Comparison of ENCODE assay signal across 8 mouse cellular contexts in the genomic region with DNA sequence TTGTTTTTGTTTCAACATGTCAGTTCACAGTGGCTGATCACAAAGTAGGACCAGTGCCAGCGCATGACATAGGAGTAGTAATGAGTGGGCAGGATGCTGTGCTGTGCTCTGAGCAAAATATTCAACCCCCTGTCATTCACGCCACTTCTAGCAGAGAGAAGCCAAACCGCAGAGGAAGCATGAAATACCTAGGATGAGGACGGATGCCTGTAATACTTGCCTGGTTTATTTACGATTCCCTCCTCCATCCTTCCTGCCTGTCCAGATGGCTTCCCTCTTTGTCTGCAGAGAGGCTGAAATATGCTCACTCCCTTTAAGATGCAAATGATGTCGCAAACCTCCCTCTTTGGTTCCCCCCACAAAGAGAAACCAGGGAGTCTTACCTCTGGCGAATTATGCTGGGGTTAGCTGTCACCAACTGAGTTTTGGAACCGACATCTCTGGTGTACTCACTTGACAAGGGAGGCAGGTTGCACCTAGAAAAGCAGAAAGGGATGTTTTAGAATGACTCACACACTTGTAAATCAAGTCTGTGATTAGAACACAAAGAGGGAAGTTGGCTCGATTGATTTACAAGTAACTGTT.
DNase-seq lines count a peak whose midpoint lies in the region; ATAC-seq and TF ChIP-seq lines count a peak whose summit lies in the region.

No protein-coding gene starts in this region.

- TF ChIP-seq POLR2A in lung, adult 2 months (IDR thresholded peaks at IDR 0.05; ENCODE audit: borderline replicate concordance, extremely low read depth, low read depth, low read length): no peak

- no peak for DNase-seq in lung, adult 2 months
- DNase-seq in cerebellum, adult 11-12 months: peak; percentile 45
- peak; percentile 27 to 45 for DNase-seq in left cerebral cortex, postnatal 14 days (ENCODE audit: low spot score in 2 of 2)
- no peak for DNase-seq in gastrocnemius, postnatal 14 days

- H3K4me3 ChIP-seq in lung, embryonic 16.5 days (ENCODE audit: low read length): no peak overlapping the region
- no peak overlapping the region for H3K4me3 ChIP-seq in lung, adult 2 months (replicated peaks; ENCODE audit: extremely low read depth, low read depth, low read length)
- no peak overlapping the region for H3K4me3 ChIP-seq in forebrain, embryonic 16.5 days (replicated peaks; ENCODE audit: low read length)
- H3K4me3 ChIP-seq in neural tube, embryonic 15.5 days (replicated peaks): no peak overlapping the region
- no peak overlapping the region for H3K4me3 ChIP-seq in liver, embryonic 12.5 days

- peaks cover 5% of the 10 kb centered on the region for H3K4me1 ChIP-seq in lung, embryonic 16.5 days (replicated peaks; ENCODE audit: control insufficient read depth, insufficient read depth, low read length)
- H3K4me1 ChIP-seq in lung, adult 2 months (ENCODE audit: control insufficient read depth, insufficient read depth, low read length): no peaks in the 10 kb centered on the region; the same call in 1 of the 2 replicates
- H3K4me1 ChIP-seq in forebrain, embryonic 16.5 days (replicated peaks; ENCODE audit: control insufficient read depth, insufficient read depth, low read length): peaks cover 10% of the 10 kb centered on the region
- H3K4me1 ChIP-seq in neural tube, embryonic 15.5 days: peaks cover 16% of the 10 kb centered on the region
- H3K4me1 ChIP-seq in liver, embryonic 12.5 days: peaks cover 15% of the 10 kb centered on the region

- intact Hi-C loops in left cerebral cortex, postnatal 14 days (cut with DNase I): no loop called here
- intact Hi-C loops in gastrocnemius, postnatal 14 days (cut with DNase I; ENCODE audit: low total_unique reads): no loop called here

- 0 out of 2 replicates have a peak overlapping the region, but pooled peaks have one; percentile 20 for H3K4me2 ChIP-seq in lung, embryonic 16.5 days (ENCODE audit: low read depth, low read length)
- peak overlapping the region; percentile 25 for H3K4me2 ChIP-seq in forebrain, embryonic 16.5 days (ENCODE audit: low read length)
- peak overlapping the region; percentile 38 for H3K4me2 ChIP-seq in neural tube, embryonic 15.5 days
- H3K4me2 ChIP-seq in liver, embryonic 12.5 days: no peak overlapping the region

- H3K27me3 ChIP-seq in lung, embryonic 16.5 days (ENCODE audit: control insufficient read depth, insufficient read depth, low read depth, low read length): no peaks in the 10 kb centered on the region
- H3K27me3 ChIP-seq in forebrain, embryonic 16.5 days (replicated peaks; ENCODE audit: control insufficient read depth, insufficient read depth, low read length): no peaks in the 10 kb centered on the region
- H3K27me3 ChIP-seq in neural tube, embryonic 15.5 days (replicated peaks): no peaks in the 10 kb centered on the region
- no peaks in the 10 kb centered on the region for H3K27me3 ChIP-seq in liver, embryonic 12.5 days (replicated peaks)

- H3K27ac ChIP-seq in lung, embryonic 16.5 days (ENCODE audit: low read length): no peak overlapping the region
- peak overlapping the region; percentile 82 for H3K27ac ChIP-seq in forebrain, embryonic 16.5 days (ENCODE audit: low read length)
- peak overlapping the region; percentile 81 for H3K27ac ChIP-seq in neural tube, embryonic 15.5 days (replicated peaks)
- H3K27ac ChIP-seq in liver, embryonic 12.5 days: no peak overlapping the region

- TF ChIP-seq CTCF in lung, adult 2 months (IDR thresholded peaks at IDR 0.05; ENCODE audit: insufficient read depth, low read length): no peak

- WGBS in lung, embryonic 16.5 days: 16% methylated on average over 9 of the region's 9 CpGs
- WGBS in lung, adult 2 months: 17% methylated on average over 9 of the region's 9 CpGs
- 2% methylated on average over 9 of the region's 9 CpGs for WGBS in forebrain, embryonic 16.5 days
- WGBS in neural tube, embryonic 15.5 days: 4% methylated on average over 9 of the region's 9 CpGs
- WGBS in liver, embryonic 12.5 days (ENCODE audit: insufficient replicate concordance): 28% methylated on average over 9 of the region's 9 CpGs

- H3K9me3 ChIP-seq in lung, embryonic 16.5 days (ENCODE audit: control insufficient read depth, low read length): no peaks in the 10 kb centered on the region
- H3K9me3 ChIP-seq in forebrain, embryonic 16.5 days (ENCODE audit: control insufficient read depth, low read length): no peaks in the 10 kb centered on the region
- H3K9me3 ChIP-seq in neural tube, embryonic 15.5 days (replicated peaks): no peaks in the 10 kb centered on the region
- no peaks in the 10 kb centered on the region for H3K9me3 ChIP-seq in liver, embryonic 12.5 days (replicated peaks)

- peak; percentile 67 for ATAC-seq in lung, embryonic 16.5 days (ENCODE audit: low read depth)
- peak; percentile 93 for ATAC-seq in forebrain, embryonic 16.5 days
- ATAC-seq in neural tube, embryonic 15.5 days (ENCODE audit: low FRiP score): peak; percentile 60
- no peak for ATAC-seq in liver, embryonic 12.5 days

- H3K36me3 ChIP-seq in lung, embryonic 16.5 days (ENCODE audit: control insufficient read depth, insufficient read depth, low read length): no peaks in the 10 kb centered on the region
- H3K36me3 ChIP-seq in forebrain, embryonic 16.5 days (ENCODE audit: control insufficient read depth, insufficient read depth): no peaks in the 10 kb centered on the region
- 0 out of 2 replicates have a peak, but pooled peaks cover 3% of the 10 kb centered on the region for H3K36me3 ChIP-seq in neural tube, embryonic 15.5 days
- H3K36me3 ChIP-seq in liver, embryonic 12.5 days: no peaks in the 10 kb centered on the region

- H3K9ac ChIP-seq in lung, embryonic 16.5 days (ENCODE audit: low read length): no peak overlapping the region
- H3K9ac ChIP-seq in forebrain, embryonic 16.5 days (replicated peaks; ENCODE audit: low read depth, low read length): 0 out of 2 replicates have a peak overlapping the region, but pooled peaks have one; percentile 12
- H3K9ac ChIP-seq in neural tube, embryonic 15.5 days (replicated peaks): 0 out of 2 replicates have a peak overlapping the region, but pooled peaks have one; percentile 17
- H3K9ac ChIP-seq in liver, embryonic 12.5 days: no peak overlapping the region

Comparison
In these comparisons a context has a peak if more than half of its experiments do, and no peak if none do; other contexts are left out.
1. H3K27ac ChIP-seq: peak in forebrain, embryonic 16.5 days (single experiment) and neural tube, embryonic 15.5 days (single experiment); none in lung, embryonic 16.5 days (single experiment) and liver, embryonic 12.5 days (single experiment).
2. H3K9ac ChIP-seq: peak in forebrain, embryonic 16.5 days (single experiment) and neural tube, embryonic 15.5 days (single experiment); none in lung, embryonic 16.5 days (single experiment) and liver, embryonic 12.5 days (single experiment).
3. DNase-seq: peak in cerebellum, adult 11-12 months (single experiment) and left cerebral cortex, postnatal 14 days (2 of 2); none in lung, adult 2 months (single experiment) and gastrocnemius, postnatal 14 days (single experiment).